Mouse (Mus musculus): ENCODE measurements at regions not wholly inside any gene's neighbourhood (a gene's known extent, or its start where the extent isn't known, plus 50 kb on each side); places are given as distances from the start of the nearest gene placed in this dataset.
A peak's percentile ranks its signal among the peaks of the same experiment; 100 is the strongest.
"Not testable (repeated sequence)": the region's sequence is repeated elsewhere in the genome, so short reads cannot be mapped to it uniquely, and the experiment has no call there.

DNA sequence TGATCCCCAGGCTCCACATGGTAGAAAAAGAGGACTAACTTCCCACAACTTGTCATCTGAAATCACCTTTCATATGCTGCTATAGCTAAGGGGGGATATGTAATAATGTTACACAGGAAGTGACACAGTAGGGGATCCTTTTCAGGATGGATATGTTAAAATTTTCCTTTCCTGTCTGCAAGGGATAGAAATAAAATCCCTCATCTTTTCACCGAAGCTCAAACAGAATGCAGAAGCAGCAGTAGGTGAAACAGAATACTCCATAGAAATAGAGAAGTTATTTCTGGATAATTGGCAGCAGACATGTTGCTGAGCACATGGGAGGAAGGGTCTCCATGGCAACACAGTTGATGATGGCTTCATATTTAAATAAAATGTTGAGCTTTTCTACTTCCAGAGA lies 309.3 kb upstream of the Ercc4 start:
- no peak for DNase-seq (ENCODE audit: low read depth, low spot score)

DNA sequence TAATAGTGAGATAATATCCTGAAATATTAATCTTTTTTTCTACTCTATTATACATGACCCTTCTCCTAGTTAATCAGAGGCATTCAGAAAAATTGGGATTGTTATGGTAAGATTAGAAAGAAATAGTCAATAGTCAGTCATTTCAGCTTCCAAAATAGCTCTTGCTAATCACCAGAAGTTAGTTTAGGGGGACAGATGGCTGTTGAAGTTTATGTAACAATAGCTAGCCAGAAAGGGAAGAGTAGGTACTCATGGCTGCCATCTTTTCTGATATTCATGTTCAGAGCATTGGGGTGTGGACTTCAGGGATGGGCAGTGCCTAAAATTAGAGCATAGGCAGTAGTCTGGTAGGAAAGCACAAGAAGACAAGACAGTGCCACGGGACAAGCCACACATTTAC lies 306.8 kb upstream of the Ercc4 start:
- no peak for DNase-seq (ENCODE audit: low read depth, low spot score)

DNA sequence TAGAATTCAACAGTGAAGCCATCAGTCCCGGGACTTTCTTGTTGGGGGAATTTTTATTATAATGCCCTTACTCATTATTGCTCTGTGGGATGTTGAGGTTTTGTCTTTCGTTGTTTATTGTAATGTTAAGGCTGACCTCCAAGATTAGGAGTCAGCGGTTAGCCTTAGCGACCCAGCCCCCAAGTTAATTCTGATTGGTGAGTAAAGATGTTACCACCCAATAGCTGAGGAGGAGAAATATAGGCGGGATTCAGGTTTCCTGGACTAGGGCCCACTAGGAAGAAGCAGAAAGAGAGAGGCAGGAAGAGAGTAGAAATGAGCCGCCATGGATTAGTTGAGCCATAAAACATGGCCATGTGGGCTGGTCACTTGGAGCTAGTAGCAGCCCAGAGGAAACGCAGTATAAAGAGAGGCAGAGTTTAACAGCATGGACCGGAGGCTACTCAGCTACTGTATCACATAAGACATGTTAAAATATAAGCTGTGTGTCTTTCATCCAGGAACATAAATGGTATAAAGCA lies 302.1 kb upstream of the Ercc4 start:
- DNase-seq (ENCODE audit: low read depth, low spot score), result no peak

DNA sequence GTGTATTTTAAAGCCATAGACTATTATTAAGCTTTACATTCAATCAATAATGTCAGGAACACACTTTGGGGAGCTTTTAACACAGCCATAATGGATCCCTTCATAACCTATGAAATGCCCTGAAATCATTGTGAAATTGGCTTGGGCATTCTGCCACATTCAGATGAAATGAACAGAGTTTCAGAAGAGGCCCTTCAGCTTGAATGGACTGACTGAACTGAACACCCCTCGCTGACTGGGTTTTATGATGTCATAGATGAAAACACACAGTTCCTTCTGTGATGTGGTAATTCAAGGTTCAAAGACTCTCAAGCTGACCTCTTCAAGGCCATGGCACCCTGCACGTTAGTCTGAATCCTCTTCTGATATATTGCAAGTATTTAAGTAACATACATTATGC lies 298.4 kb upstream of the Ercc4 start:
- DNase-seq (ENCODE audit: low read depth, low spot score), result no peak

DNA sequence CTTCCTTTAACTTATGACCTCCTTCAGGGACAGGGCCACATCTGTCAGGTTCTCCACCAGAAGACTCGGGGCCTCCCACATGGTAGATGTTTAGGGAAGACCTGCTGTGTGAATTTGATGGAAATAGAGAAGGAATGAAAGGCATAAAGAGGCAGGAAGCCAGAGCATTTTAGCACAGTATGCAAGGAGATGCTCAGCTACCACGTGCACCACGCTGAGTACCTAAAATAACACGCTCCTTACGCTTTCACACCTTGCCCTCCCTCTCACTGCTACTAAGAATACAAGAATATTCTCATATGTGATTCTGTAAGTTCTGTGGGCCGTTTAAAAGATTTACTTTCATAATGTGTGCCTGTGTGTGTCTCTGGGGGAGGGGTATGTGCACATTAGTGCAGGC lies 284.8 kb upstream of the Ercc4 start:
- no peak for DNase-seq (ENCODE audit: low read depth, low spot score)

DNA sequence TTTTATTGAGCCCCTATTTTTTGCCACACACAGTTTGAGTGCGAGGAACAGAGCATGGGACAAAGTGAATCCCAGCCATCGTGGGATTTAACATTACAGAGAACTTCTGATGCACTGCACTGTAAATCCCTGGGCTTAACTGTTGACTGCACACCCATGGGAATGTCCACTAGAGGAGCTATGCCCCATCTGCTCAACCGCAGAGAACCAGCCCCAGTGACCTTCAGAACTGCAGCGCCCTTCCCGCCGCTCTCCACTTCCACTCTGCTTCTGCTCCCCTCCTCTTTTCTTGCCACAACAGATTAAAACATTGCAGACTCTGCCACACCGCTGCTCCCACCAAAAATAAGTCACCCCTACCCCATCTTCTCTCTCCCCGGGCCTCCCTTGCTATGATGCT lies 283.3 kb upstream of the Ercc4 start:
- no peak for DNase-seq (ENCODE audit: low read depth, low spot score)

DNA sequence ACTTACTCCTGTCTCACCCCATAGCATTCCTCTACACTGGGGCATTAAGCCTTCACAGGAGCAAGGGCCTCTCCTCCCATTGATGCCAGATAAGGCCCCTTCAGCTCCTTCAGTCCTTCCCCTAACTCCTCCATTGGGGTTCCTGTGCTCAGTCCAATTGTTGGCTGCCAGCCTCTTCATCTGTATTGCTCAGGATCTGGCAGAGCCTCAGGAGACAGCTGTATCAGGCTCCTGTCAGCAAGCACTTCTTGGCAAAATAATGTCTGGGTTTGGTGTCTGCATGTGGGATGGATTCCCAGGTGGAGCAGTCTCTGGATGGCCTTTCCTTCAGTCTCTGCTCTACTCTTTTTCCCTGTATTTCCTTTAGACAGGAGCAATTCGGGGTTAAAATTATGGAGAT lies 278.2 kb upstream of the Ercc4 start:
- not testable (repeated sequence) for DNase-seq (ENCODE audit: low read depth, low spot score)

DNA sequence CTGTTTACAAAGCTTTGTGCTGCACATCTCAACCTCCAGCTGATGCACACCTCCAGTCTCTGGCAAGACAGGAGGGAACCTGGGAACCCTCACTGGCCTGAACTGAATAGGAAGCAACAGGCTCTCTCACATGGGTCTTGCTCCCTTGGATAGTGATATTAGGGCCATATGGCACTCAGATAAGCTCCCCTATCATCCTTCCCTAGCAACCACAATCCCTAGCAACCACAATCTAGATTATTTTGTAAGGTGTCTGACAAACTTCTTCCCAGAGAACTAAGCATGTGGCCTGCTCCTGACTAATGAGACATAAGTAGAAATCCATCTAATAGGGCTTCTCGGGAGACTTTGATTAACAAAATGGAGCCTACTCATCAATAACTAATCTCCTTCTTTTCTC lies 253.1 kb upstream of the Ercc4 start:
- DNase-seq (ENCODE audit: low read depth, low spot score), result no peak

DNA sequence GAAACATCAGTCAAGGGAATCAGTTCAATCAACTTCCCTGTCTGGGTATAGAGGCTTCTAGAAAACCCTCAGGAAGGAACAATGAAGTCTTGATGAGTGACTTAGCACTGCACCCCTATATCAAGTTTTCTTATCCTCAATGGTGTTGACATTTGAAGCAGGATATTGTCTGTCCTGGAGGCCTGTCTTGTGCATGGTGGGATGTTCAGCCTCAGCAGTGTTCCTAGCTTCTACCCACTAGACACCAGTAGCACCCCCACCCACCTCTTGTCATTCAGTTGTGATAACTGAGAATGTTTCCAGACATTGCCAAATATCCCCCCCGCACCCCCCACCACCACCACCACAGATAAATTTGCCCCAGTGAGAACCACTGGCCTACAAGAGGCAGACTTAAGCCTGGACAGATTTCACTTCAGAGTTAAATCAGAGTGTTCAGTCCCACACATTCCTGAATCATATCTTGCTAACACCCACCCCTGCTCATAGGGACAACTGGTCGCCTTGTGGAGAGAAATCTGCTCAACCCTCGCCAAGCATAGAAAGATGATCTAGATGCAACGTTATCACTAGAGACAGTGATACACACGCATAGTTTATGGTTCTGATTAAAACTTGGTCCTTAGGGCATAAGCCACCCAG lies 249.6 kb upstream of the Ercc4 start:
- no peak for DNase-seq (ENCODE audit: low read depth, low spot score)

DNA sequence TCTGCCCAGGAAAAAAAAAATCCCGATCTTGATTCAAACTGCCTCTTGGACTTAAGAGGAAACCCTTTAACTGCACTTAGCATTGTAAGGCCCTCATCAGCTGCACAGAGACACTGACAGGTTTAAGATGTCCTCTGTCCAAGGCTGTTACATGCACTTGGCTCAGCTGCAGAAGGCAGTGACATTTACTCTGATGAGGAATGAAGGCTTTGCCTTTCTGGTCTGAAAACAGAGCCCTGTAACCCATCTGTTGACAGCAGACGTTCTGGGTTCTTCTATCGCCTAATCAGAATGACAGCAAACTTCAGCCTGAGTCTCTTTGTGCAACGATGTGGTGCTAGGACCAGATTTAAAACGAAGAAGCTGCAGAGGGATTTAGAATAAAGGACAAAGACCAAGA lies 246.9 kb upstream of the Ercc4 start:
- DNase-seq (ENCODE audit: low read depth, low spot score), result no peak

DNA sequence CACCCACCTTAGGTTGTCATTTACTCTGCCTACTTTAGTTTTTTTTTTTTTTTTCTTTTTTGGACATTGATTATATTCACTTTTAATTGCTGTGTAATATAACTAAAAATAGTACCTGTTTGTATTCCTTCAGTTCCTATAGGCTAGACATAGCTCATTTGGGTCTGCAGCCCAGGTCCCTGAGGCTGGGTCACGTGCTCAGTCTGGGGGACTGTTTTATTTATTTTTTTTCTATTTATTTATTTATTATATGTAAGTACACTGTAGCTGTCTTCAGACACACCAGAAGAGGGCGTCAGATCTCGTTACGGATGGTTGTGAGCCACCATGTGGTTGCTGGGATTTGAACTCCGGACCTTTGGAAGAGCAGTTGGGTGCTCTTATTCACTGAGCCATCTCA lies 231.2 kb upstream of the Ercc4 start:
- not testable (repeated sequence) for DNase-seq (ENCODE audit: low read depth, low spot score)

DNA sequence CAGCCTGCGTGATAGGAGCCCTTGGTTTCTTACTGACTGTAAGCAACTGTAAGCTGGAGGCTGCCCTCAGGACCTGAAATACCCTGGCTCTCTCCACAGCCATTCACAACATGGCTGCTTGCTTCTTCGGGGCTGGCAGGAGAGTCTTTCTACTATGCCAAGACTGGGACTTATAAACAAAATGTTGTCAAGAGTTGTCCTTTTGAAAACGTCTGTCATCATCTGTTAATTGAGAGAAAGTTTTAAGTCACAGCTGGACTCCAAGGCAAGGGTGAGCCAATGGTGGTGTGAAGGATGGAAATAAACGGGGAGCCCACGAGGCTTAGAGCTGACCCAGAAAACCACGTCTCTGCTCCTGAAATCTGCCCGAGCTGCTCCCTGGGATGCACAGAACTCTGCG lies 229.5 kb upstream of the Ercc4 start:
- no peak for DNase-seq (ENCODE audit: low read depth, low spot score)

DNA sequence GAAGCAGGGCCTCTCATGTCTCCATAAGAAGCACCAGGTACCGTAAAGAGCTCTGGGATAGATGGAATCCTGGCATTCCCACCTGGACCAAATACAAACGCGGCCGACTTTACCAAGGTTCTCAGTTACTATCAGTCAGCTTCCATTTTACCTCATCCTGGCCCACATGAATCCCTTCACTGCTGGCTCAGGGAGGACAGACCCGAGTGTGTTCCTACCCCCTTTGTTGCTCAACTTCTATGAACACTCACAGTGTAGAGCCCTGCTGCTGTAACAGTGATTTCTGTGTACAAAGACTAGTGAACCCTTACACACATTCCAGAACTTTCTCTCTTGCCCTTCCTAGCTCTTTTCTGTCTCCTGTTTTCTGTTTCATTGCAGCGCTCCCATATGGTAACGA lies 229.0 kb upstream of the Ercc4 start:
- DNase-seq (ENCODE audit: low read depth, low spot score), result no peak

DNA sequence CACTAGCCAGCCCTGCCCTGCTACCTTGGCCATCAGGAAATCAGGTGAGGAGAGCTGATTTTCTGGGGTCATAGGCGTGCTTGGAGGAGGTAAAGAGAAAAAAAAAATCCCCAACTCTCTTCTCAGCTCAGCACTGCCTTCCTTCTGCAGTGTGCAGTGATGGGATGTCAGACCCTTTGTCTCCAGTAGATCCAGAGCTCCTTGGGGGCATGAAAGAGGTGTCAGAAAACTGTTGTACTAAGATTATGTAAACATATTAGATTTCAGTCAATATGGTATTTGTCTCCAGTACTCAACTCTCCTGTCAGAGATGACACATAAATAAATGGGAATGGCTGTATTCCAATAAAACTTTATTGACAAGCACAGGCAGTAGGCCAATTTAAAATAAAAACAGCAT lies 226.8 kb upstream of the Ercc4 start:
- DNase-seq (ENCODE audit: low read depth, low spot score), result no peak

DNA sequence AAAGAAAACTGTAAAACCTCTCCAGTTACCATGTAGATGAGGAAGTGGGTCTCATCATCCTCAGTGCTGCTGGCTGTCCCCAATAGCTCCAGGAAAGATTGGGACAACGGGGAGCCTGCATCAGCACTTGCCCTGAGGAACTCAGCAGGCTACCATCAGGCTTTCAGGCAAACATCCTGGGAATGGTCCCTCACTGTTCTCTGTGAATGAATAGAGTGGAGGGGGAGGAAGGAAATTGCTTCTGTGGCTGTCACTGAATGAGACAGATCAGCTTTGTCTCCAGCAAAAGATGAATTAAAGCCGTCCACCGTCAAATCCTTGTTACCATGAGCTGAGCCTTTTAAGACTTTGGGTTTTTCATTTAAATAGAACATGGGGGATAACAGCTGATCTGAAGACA lies 224.9 kb upstream of the Ercc4 start:
- DNase-seq (ENCODE audit: low read depth, low spot score), result no peak

DNA sequence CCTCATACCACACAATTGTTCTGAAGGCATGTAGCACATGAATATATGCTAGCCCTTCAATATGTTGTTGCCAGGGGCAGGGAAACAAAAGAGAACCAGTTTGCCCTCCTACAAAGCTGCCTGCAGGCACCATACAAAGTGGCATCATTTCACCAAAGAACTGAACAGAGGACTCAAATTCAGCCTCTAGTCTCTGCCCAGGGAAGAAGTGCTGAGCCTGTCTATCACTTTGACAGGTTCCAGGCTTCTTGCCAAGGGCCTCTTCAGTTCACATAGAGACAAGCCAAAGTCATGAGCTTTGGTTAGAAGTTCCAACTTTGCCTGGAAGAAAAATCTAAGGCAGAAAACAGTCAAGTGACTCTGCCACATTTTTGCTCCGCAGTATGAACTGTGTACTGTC lies 223.4 kb upstream of the Ercc4 start:
- peak; percentile 22 for DNase-seq (ENCODE audit: low read depth, low spot score)

DNA sequence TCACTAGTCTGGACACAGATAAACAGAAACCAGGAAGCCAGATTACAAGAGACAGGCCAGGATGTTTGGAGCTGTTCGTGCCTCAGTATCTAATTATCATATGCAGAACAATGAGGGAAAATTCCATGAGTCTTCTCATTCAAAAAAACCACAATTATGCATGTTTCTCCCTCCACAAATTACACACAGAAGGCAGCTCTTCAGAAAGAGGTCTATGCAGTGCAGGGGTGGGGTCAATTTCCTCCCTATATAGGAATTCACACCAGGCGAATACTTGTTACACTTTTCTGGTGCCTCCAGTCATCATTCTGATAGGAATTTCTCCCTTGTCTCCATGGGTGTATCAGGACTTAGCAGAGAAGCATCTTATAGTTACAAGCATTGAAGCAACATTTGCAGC lies 222.1 kb upstream of the Ercc4 start:
- no peak for DNase-seq (ENCODE audit: low read depth, low spot score)

DNA sequence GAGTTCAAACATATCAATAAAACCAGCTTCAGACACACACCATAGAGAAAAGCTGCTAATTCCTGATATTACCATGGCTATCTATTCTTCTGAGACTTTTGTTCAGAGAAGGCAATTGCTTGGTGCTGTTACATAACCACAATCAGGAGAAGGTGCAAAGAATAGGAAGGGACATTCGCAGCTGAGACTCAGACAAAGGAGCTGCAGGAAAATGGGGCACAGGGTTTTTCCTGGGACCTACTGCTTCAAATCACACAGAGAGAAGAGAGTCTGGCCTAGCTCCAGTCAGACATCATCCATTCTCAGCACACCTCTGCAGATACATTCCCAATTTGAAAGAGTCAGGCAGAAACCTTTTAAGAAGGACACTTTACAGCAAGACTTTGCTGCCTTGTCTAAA lies 219.4 kb upstream of the Ercc4 start:
- no peak for DNase-seq (ENCODE audit: low read depth, low spot score)

DNA sequence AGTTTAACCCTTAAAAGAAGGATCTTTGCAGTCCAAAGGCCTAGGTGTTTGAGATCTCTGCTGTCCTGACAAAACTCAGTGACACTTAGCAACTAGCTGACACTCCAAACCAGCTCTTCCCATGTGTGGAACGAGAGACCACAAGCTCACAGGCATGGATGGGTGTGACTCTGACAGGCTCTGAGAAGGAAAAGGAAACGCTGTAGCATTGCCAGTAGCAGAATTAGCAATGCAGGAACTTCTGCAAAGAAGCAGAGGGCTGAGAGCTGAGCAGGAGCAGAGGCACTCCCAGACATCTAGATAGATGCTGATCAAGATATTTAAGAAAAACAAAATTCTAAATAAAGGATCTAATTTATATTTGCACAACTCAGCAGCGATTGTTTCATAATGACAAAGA lies 218.9 kb upstream of the Ercc4 start:
- DNase-seq (ENCODE audit: low read depth, low spot score), result no peak

DNA sequence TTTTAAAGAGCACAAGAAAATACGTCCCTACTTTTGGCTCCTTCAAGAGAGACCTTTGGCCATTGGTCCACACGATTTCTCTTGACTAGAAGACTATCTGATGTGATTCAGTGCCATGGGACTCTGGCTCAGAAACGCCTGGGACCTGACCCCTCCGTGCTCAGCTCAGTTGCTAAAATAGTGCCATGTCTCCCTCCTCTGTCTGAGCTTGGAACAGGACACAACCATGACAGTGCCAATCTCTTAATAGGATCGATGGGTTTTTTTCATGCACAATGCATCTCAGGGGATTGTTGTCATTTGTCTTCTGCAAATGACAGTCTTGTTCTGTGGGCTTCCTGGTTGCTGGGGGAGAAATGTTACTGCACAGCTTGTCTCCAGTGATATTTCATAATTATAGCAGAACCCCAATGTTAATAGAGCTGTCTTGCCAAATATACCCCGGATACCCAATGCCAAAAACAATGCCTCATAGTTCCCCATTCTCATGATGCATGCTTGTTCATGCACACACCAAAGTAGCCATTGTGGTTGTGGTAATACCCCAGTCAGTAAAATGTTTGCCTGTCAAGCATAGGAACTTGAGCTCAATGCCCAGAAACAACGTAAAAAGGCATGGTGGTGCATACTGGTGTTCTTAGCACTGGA lies 216.7 kb upstream of the Ercc4 start:
- no peak for DNase-seq (ENCODE audit: low read depth, low spot score)

DNA sequence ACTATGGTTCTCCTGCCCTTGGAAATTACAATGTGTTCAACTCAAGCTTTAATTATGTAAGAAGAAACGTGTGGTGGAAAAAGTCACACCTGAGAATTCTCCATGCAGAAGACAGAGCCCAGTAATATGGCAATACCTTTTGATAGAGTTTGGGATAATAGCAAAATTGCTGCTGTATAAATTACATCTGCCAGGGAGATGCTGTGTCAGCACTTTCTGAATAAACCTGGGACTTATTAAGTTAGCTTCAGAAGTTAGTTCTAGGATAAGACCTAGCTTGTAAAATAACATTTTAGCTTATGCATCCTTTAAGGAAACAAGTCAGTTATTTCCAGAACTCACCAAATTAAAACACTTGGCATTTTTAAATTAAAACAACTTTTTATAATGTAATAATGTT lies 212.2 kb upstream of the Ercc4 start:
- DNase-seq (ENCODE audit: low read depth, low spot score), result no peak

DNA sequence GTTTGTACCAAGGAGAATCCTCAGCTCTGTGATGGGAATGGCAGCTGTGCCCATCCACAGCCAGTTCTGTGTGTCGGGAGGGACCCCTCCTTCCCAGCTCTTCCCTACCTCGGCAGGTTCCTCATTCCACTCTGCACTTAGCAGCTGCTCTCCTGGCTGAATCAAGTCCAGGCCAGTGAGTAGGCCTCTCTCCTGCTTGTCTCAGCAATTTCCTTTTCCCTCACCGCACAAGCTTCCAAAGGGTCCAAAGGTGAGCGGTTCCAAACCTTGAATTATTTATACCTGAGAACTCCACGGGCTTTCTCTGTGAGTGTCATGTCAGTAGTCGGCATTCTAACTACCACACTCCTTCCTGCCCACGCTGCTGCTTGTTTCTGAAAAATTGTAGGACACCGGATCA lies 208.8 kb upstream of the Ercc4 start:
- no peak for DNase-seq (ENCODE audit: low read depth, low spot score)

DNA sequence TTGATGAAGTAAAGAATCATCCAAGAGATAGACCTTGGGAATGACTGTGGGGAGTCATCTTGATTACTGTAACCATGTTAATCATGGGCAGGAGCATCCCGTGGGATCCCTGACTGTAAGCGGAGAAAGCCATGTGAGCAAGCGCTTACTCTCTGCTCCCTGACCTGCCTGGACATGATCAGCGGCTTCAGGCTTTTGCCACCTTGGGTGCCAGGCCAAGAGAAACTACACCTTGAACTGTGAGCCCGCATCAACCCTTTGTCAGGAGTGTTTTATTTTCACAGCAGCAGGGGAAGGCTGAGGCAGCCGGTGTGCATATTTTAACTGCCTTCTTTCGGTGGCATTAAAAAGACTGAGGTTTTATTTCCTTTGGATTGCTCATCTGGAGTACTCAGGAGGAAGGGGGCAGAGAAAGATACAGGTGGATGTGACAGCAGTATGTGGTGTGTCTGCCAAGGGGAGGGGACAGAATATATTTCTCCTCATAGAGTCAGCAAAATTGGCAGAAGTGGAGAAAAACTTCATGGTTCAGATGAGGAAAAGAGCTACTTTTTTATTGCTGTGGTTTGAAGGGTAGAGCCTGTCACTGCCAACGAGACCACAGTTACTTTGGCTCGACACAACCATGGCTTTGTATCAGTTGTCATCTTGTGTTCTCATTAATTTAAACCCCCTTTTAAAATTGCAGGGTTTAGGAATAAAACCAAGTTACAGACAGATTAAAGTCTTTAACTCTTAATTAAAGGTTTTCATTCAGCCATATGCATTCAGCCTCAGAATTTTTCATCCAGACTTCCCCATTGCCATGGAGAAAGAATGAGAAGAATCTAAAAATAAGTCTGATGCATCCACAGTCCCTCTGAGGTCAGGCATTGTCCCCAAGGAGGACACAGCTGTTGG lies 208.1 kb upstream of the Ercc4 start:
- DNase-seq (ENCODE audit: low read depth, low spot score), result no peak

All from 3T3-L1 (cell line).